Mouse (Mus musculus) heart, postnatal 0 days (tissue): ENCODE results near the gene Tifa. TPM values are rescaled to one million over a fixed set of nuclear protein-coding genes. Genes with fewer than 3 reads are reported as not detected.

ENCODE experiments used
- ATAC-seq: fragments of 200-750 bp; cut with Nextera tagmentation; 2 replicates; pipeline ENCODE4 v1.8.0; 2017; ENCODE audit warnings: low read depth, moderate number of reproducible peaks, moderate library complexity; ENCODE audit not compliant: insufficient read depth
- DNase-seq: peaks from one replicate; pipeline ENCODE4 v3.0.0-alpha.2; 2016; ENCODE audit warnings: low spot score
- H3K27ac ChIP-seq: fragments of 300-500 bp; sonication (generic); 2 replicates; pipeline ENCODE4 v1.5.1; 2014; ENCODE audit warnings: low read depth, mild to moderate bottlenecking
- H3K27me3 ChIP-seq: fragments of 300-500 bp; sonication (generic); 2 replicates; pipeline ENCODE4 v1.6.1; 2014; ENCODE audit warnings: low read length, mixed read lengths; ENCODE audit not compliant: control insufficient read depth, insufficient read depth
- H3K36me3 ChIP-seq: fragments of 300-500 bp; sonication (generic); replicated peaks from 2 replicates; pipeline ENCODE4 v1.6.1; 2014; ENCODE audit warnings: low read length, mixed read lengths; ENCODE audit not compliant: control insufficient read depth, insufficient read depth
- H3K4me1 ChIP-seq: fragments of 300-500 bp; sonication (generic); 2 replicates; pipeline ENCODE4 v1.6.1; 2014; ENCODE audit warnings: antibody characterized with exemption; ENCODE audit not compliant: control insufficient read depth, insufficient read depth
- H3K4me2 ChIP-seq: fragments of 300-500 bp; sonication (generic); 2 replicates; pipeline ENCODE4 v1.6.1; 2014; ENCODE audit warnings: low read depth, mild to moderate bottlenecking, low read length, moderate library complexity
- H3K4me3 ChIP-seq: fragments of 300-500 bp; sonication (generic); 2 replicates; pipeline ENCODE4 v1.5.1; 2014; ENCODE audit warnings: low read depth, low read length
- H3K9ac ChIP-seq: fragments of 300-500 bp; sonication (generic); replicated peaks from 2 replicates; pipeline ENCODE4 v1.6.1; 2014; ENCODE audit warnings: low read depth, low read length, mixed read lengths
- H3K9me3 ChIP-seq: fragments of 300-500 bp; sonication (generic); replicated peaks from 2 replicates; pipeline ENCODE4 v1.6.1; 2016; ENCODE audit warnings: low read length; ENCODE audit not compliant: control insufficient read depth
- CTCF ChIP-seq: IDR thresholded peaks from 2 replicates; pipeline ENCODE4 v1.5.1; 2016; ENCODE audit warnings: antibody characterized with exemption, control low read depth, low read depth
- EP300 ChIP-seq: IDR thresholded peaks from 2 replicates; pipeline ENCODE4 v1.6.1; 2016; ENCODE audit warnings: antibody characterized with exemption, low read depth
- WGBS: fragments of 180-500 bp; shearing (Covaris S2); extraction: QIAGEN DNeasy Blood & Tissue Kit; methylation state at CpG from one replicate; pipeline ENCODE4 v1.1.7; 2014; 5-methylcytosine and 5-hydroxymethylcytosine counted together
- polyA plus RNA-seq: library from polyadenylated mRNA; unstranded; fragments of >200 nt; fragmentation: Nextera tagmentation; extraction: Ambion mirVana; gene quantifications from 2 replicates; pipeline ENCODE4 v1.2.1, GENCODE M21; 2015
- total RNA-seq: library from RNA; depleted of rRNA; stranded (reverse); fragments of >200 nt; gene quantifications from 2 replicates; pipeline ENCODE4 v1.2.3, GENCODE M21; 2014; ENCODE audit warnings: low replicate concordance

Gene Tifa
- total and polyA plus RNA-seq, 2 experiments from 2014 or later = 1.4 to 2.6 TPM

DNA sequence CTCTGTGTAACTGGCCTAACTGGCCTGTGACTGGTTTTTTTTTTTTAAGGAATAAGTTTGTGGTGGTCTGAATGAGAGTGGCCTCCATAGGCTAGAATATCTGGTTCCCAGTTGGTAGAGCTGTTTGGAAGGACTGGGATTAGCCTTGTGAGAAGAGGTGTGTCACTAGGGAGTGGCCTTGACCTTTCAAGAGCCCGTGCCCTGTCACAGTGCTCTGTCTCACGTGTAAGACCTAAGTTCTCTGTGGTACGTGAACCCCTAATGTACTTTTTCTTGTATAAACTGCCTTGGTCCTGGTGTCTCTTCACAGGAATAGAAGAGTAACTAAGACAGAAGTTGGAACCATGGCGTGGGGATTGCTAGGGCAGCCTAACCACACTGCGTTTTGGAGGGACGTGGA lies 16.4 kb downstream of the Tifa start:
- Histone ChIP-seq H3K4me3 (no peak overlapping the region), H3K9me3 (no peaks in the 10 kb centered on the region), H3K27ac (no peak overlapping the region), H3K36me3 (peaks cover 24% of the 10 kb centered on the region), H3K4me1 (no peaks in the 10 kb centered on the region), H3K27me3 (no peaks in the 10 kb centered on the region), H3K9ac (no peak overlapping the region), H3K4me2 (no peak overlapping the region)
- WGBS = 88% methylated on average over 6 of the region's 6 CpGs
- TF ChIP-seq CTCF (no peak), EP300 (no peak)
- no peak for DNase-seq
- no peak for ATAC-seq

DNA sequence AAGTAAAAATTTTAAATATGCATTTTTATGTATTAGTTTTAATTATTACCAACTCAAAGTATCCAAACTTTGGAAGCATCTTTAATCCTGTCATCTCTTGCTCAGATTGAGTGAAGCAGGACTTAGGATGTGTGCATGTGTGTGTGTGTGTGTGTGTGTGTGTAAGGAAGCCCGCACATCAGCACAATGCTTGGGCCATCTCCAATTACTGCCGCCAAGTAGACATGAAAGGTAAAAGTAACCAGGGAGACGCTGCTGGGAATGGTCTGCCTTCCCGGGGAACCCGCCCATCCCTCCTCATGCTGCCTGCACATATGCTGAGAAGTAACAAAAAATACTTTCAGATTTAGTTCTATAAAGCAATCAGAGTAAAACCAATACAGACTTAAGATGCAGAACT lies 18.2 kb downstream of the Tifa start:
- TF ChIP-seq CTCF (no peak), EP300 (no peak)
- H3K4me3 ChIP-seq = no peak overlapping the region
- 80% methylated on average over 5 of the region's 5 CpGs for WGBS
- H3K27ac ChIP-seq = no peak overlapping the region
- DNase-seq (no peak), ATAC-seq (no peak)
- H3K9me3 ChIP-seq = no peaks in the 10 kb centered on the region
- H3K4me2 ChIP-seq = no peak overlapping the region
- H3K36me3 ChIP-seq = peaks cover 31% of the 10 kb centered on the region
- no peaks in the 10 kb centered on the region for H3K4me1 ChIP-seq
- H3K27me3 ChIP-seq = no peaks in the 10 kb centered on the region
- no peak overlapping the region for H3K9ac ChIP-seq

DNA sequence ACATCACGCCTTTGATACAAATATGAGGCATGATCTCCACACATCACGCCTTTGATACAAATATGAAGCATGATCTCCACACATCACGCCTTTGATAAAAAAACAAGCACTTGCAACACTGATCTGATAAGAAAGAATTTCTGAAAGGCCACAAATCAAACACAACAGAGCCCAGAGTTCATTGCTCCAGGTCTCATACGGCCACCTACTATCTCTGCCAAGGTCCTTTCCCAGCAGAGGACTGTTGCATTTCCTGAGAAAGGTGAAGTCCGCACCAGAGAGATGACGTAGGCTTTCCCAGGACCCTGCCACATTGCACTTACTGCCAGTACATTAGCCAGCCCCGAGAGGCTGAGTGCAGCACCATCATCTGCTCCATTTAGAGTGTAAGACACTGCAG lies 19.5 kb downstream of the Tifa start:
- Histone ChIP-seq H3K27ac (no peak overlapping the region), H3K9ac (no peak overlapping the region), H3K4me1 (no peaks in the 10 kb centered on the region), H3K36me3 (peaks cover 37% of the 10 kb centered on the region), H3K4me3 (no peak overlapping the region), H3K9me3 (no peaks in the 10 kb centered on the region), H3K4me2 (no peak overlapping the region), H3K27me3 (no peaks in the 10 kb centered on the region)
- DNase-seq = no peak
- TF ChIP-seq CTCF (no peak), EP300 (no peak)
- 92% methylated on average over 7 of the region's 7 CpGs for WGBS
- ATAC-seq = no peak

DNA sequence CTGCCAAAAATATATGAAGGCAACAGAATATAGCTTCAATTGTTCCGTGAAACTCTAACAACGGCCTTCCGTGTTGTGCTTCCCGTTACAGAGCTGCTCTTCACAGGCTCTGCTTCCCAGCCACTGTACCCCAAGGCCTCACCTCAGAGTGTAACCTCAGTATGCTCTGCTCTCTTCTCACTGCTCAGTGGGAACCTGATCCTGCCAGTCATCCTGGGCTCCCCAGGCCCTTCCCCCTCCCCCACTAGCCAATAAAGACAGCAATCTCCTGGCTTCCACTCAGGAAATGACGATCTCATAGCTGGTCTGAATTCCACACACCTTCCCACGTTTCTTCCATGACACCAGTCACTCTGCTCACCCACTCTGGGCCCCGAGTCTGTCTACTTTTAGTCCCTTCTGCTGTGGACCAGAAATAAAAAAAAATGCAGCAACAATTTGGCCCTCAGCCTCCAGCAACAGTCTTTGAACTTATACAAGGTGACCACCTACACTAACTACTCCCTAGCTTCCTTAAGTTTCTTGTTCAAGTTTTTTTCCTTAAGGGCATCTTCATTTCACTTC lies 27.6 kb downstream of the Tifa start:
- peaks cover 33% of the 10 kb centered on the region for H3K36me3 ChIP-seq
- H3K9me3 ChIP-seq = no peaks in the 10 kb centered on the region
- no peak for TF ChIP-seq CTCF
- TF ChIP-seq EP300 = no peak
- no peak overlapping the region for H3K4me2 ChIP-seq
- H3K4me3 ChIP-seq = no peak overlapping the region
- DNase-seq = no peak
- 68% methylated on average over 7 of the region's 7 CpGs for WGBS
- no peak overlapping the region for H3K9ac ChIP-seq
- no peak overlapping the region for H3K27ac ChIP-seq
- ATAC-seq = no peak
- no peaks in the 10 kb centered on the region for H3K27me3 ChIP-seq
- no peaks in the 10 kb centered on the region for H3K4me1 ChIP-seq

DNA sequence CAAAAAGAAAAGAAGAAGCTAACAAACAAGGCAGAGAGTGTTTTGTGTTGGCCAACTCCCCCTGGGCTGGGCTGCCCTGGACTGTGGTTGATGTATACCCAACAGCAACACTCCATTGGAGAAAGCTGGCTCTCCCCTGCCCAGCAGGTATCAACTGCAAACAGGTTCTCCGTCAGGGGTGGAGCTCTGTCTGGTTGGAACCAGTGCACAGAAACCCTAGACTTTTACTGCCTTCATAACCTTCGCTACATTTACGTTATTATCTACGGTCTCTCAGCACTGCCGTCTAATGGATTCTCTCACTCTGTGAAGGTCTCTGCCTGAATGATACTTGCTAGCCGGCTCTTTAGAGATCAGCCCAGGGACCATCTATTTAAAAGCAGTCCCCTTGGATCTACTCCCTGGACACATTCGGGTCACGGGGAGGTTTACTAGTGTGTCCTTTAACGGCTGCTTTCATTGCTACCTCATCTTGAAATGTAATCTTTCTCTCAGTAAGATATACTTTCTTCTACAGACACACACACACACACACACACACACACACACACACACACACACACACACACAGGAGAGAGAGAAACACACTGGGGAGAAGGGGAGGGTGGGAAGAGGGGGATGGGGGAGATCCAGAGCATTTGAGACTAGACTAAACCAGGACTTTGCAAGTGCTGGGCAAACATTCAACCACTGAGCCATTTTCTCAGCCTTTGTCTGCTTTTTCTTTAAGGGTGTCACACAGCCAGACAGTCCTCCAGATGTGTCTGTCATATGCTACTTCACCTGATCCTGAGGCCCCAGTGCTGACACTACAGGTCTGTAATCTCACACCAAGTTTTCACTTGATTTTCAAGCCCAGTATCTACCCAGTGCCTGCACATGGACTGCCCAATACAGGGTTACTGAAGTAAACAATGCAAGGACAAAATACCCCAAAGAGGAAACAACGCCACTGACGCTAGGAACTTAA lies 29.4 kb downstream of the Tifa start:
- Histone ChIP-seq H3K4me1 (no peaks in the 10 kb centered on the region), H3K9me3 (no peaks in the 10 kb centered on the region), H3K9ac (no peak overlapping the region), H3K36me3 (peaks cover 28% of the 10 kb centered on the region), H3K27ac (no peak overlapping the region), H3K4me2 (no peak overlapping the region), H3K4me3 (no peak overlapping the region), H3K27me3 (no peaks in the 10 kb centered on the region)
- no peak for ATAC-seq
- DNase-seq = no peak
- 78% methylated on average over 11 of the region's 11 CpGs for WGBS
- TF ChIP-seq CTCF (no peak), EP300 (no peak)
